Mouse (Mus musculus): ENCODE measurements at regions not wholly inside any gene's neighbourhood (a gene's known extent, or its start where the extent isn't known, plus 50 kb on each side); places are given as distances from the start of the nearest gene placed in this dataset.
A peak's percentile ranks its signal among the peaks of the same experiment; 100 is the strongest.

DNA sequence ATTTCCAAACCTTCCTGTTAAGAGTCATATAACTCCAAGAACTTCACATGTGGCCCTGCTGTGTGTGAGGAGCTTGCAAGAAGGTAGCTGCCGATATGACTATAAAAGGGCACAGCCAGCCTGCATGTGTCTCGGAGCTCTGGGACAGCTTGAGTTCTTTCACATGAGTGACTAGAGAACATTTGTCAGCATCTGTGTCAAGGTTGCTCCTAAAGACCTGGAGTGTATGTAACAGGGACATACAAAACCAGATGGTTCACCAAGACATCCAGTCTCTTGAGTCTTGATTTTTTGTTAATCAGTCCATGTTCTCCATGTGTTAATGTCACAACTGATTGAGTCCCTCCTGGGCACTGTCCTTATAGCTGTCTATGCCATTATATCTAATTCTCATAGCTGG, 126.2 kb upstream of the Pcsk2 start:
- DNase-seq, result peak; percentile 5 to 15

DNA sequence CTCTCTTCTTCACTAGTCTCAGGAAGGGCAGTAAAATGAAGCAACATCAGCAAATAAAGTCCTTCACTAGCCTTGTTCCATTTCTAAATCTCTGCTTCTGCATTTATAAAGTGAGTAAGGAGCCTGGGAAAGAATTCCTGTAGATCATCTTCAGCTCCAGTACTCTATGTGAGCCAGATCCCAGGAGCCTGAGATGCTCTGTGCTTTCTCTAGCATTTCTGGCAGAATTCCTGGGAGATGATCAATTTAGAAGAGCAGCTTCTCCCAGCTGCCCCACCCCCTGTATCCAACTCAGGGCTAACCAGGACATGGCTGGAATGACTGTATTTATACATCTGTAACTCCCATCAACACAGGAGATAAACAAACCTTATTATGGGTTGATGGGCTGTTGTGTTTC, 95.3 kb upstream of the Pcsk2 start:
- DNase-seq, result no peak

DNA sequence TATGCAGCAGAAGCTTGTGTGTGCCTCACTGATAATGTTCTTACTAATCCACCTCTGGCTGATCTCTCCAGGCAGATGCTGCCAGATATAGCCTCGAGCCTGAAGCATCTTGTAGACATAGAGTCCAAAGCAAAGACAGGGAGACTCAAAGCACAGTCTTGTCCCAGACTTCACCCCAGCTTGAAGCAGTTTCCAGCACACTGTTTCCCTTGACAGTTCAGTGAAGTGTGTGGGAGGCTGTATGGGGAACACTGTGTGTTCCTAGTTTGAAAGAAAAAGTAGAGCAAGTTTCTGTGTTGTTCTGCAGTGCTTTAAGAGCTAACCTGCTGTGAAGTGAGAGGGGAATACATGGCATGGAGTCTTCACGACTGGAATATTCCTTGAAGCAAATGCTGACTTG, 94.7 kb upstream of the Pcsk2 start:
- no peak for DNase-seq

DNA sequence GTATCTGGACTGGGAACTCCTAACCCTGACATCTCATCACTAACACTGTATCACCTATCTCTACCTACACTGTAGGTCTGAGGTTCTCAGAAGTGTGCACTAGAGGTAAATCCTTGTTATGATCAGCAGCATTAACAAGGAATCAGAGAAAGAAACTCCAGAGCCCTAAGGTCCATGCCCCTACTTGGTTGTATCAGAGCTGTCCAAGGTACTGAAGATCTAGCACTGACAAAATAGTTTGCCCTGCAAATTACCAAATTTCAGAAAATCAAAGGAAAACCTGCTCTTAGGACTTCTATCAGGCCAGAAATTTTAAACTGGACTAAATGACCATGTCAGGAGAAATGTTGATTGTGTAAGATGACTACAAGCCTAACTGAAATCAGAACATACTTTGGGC, 94.3 kb upstream of the Pcsk2 start:
- DNase-seq, result no peak

DNA sequence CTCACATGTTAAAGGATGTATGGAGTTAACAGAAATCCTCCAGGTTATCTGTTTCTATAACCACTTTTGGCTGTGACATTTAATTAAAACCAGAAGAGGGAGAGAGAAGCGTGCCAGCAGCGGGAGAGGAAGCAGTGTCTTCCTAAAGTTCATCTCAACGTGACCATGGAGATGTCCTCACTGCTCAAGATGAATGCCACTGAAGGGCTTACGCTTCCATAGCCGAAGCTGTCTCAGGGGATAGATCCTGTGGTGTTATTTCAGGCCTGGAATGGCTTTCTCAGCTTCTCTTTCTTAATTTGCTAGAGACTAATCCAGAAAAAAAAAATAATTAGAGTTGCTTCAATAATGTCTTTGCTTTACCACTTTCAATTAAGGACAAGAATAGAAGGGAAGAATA, 78.0 kb upstream of the Pcsk2 start:
- no peak for DNase-seq

DNA sequence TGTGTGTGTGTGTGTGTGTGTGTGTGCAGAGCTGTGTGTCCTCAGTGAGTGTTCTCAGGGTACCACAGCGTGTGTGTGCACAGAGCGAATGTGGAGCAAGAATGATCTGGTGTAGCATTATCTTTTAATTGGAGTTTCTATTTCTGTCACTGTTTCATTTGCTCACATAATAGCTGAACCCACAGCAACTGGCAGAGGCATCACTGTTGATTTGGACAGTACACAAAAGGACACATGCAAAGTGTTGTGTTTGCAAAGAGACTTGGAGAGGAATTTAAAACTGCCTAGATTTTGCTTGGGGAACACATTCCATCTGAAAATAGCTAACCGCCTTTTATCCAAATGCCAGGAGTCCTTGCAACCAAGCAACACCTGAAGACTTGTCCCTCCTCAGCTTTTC, 74.6 kb upstream of the Pcsk2 start:
- no peak for DNase-seq

DNA sequence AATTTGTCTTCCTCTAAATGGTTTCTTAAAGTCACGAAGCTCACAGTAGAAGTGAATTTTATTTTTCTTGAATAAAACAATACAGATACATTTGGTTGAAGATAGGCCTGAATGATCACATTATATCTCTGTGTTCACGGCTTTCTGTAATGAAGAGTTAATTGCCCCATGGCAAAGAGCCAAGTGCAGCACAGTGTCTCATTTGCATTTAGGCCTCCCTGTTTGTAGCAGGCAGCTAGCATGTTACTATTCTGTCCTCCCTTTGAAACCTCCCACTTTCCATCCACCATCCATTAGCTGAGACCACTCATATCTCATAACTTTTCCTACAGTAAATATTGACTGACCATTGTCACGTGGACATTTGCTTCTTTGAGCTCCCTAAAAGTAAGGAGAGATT, 55.1 kb upstream of the Pcsk2 start:
- DNase-seq, result no peak
